Comparison of ENCODE assay signal across 26 mouse cellular contexts in the genomic region with DNA sequence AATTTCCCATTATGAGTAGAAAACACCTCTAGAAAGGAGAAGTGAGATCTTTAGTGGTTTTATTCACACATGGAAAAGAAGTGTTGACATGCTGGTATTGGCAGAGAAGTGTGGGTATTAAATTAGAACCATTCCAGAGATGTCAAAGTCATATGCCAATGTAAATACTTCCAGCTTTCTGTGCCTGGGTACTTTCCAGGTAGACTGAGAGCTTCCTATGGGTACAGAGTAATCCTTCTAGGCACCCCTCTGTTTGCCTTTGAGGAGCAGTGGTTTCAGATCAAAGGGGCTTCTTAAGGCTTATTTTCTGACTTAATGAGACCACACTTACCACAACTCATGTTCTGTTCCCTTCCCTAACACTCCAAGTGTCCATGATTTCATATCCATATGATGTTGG.
DNase-seq lines count a peak whose midpoint lies in the region; ATAC-seq and TF ChIP-seq lines count a peak whose summit lies in the region.
"Had no signal": no experiment of that assay in that cellular context is flagged by ENCODE, and none has a peak within 500 bp of the region (broad histone marks: within the 10 kb centered on the region; RNA-seq: fewer than 3 reads in every experiment).

No protein-coding gene starts in this region.

- no peak for DNase-seq in forebrain, postnatal 0 days
- DNase-seq in 3T3-L1 (ENCODE audit: low read depth, low spot score) (peak; percentile 59), NIH3T3 (ENCODE audit: low read depth) (peak; percentile 35)
- peak; percentile 57 for DNase-seq in fibroblast of lung, adult 2 months (ENCODE audit: low read depth)
- DNase-seq in urinary bladder, postnatal 14 days (ENCODE audit: low spot score): no peak
- no peak for DNase-seq in frontal cortex, adult 2 months (ENCODE audit: extremely low spot score in 1 of 2, low spot score in 1 of 2)
- DNase-seq in ovary, adult 18-20 months (ENCODE audit: low spot score): no peak
- DNase-seq: adrenal gland, postnatal 10 days; adrenal gland, postnatal 36 days; cerebellum, adult 11-12 months; cerebellum, adult 8-10 months; cerebellum, postnatal 10 days; cerebellum, postnatal 36 days; embryo, embryonic 11 days; gastrocnemius, adult 2 months; gastrocnemius, postnatal 14 days; heart, adult 11 months had no signal

- peak; percentile 41 for ATAC-seq in forebrain, embryonic 15.5 days (replicated peaks)
- ATAC-seq in forebrain, postnatal 0 days: no peak
- ATAC-seq: intestine, postnatal 0 days; Patski had no signal

- H3K4me3 ChIP-seq in forebrain, embryonic 15.5 days: no peak overlapping the region
- H3K4me3 ChIP-seq in forebrain, postnatal 0 days (ENCODE audit: low read depth, low read length): no peak overlapping the region
- H3K4me3 ChIP-seq: embryonic facial prominence, embryonic 15.5 days; erythroblast, embryonic 14.5 days; forebrain, embryonic 12.5 days; gastrocnemius, adult 2 months; hindbrain, embryonic 12.5 days; hindbrain, embryonic 15.5 days had no signal

- no peaks in the 10 kb centered on the region for H3K27me3 ChIP-seq in forebrain, embryonic 15.5 days
- no peaks in the 10 kb centered on the region for H3K27me3 ChIP-seq in forebrain, postnatal 0 days (ENCODE audit: insufficient read depth, low read length)
- H3K27me3 ChIP-seq: embryonic facial prominence, embryonic 15.5 days; forebrain, embryonic 12.5 days; hindbrain, embryonic 12.5 days; hindbrain, embryonic 15.5 days; Patski had no signal

- no peak overlapping the region for H3K9ac ChIP-seq in forebrain, embryonic 15.5 days (replicated peaks)
- H3K9ac ChIP-seq in forebrain, postnatal 0 days: no peak overlapping the region
- H3K9ac ChIP-seq: embryonic facial prominence, embryonic 15.5 days; forebrain, embryonic 12.5 days; hindbrain, embryonic 12.5 days; hindbrain, embryonic 15.5 days had no signal

- H3K4me2 ChIP-seq in forebrain, embryonic 15.5 days (replicated peaks): no peak overlapping the region
- H3K4me2 ChIP-seq in forebrain, postnatal 0 days (ENCODE audit: low read depth): no peak overlapping the region
- H3K4me2 ChIP-seq: embryonic facial prominence, embryonic 15.5 days; forebrain, embryonic 12.5 days; heart, embryonic 11.5 days; hindbrain, embryonic 12.5 days; hindbrain, embryonic 15.5 days had no signal

- H3K9me3 ChIP-seq in forebrain, embryonic 15.5 days: no peaks in the 10 kb centered on the region
- no peaks in the 10 kb centered on the region for H3K9me3 ChIP-seq in forebrain, postnatal 0 days (ENCODE audit: low read length)
- H3K9me3 ChIP-seq: embryonic facial prominence, embryonic 15.5 days; forebrain, embryonic 12.5 days; hindbrain, embryonic 12.5 days; hindbrain, embryonic 15.5 days had no signal

- H3K27ac ChIP-seq in forebrain, embryonic 15.5 days (replicated peaks): no peak overlapping the region
- H3K27ac ChIP-seq in forebrain, postnatal 0 days (ENCODE audit: low read depth, low read length): no peak overlapping the region
- H3K27ac ChIP-seq: embryonic facial prominence, embryonic 15.5 days; forebrain, embryonic 12.5 days; gastrocnemius, adult 2 months; hindbrain, embryonic 12.5 days; hindbrain, embryonic 15.5 days had no signal

- no peak for TF ChIP-seq CTCF in forebrain, postnatal 0 days (IDR thresholded peaks at IDR 0.05; ENCODE audit: low read depth)

- no peaks in the 10 kb centered on the region for H3K36me3 ChIP-seq in forebrain, embryonic 15.5 days
- H3K36me3 ChIP-seq in forebrain, postnatal 0 days (ENCODE audit: insufficient read depth): no peaks in the 10 kb centered on the region
- H3K36me3 ChIP-seq: embryonic facial prominence, embryonic 15.5 days; forebrain, embryonic 12.5 days; hindbrain, embryonic 12.5 days; hindbrain, embryonic 15.5 days had no signal

- H3K4me1 ChIP-seq in forebrain, embryonic 15.5 days: peaks cover 9% of the 10 kb centered on the region; the same call in 1 of the 2 replicates
- 0 out of 2 replicates have a peak, but pooled peaks cover 3% of the 10 kb centered on the region for H3K4me1 ChIP-seq in forebrain, postnatal 0 days (ENCODE audit: insufficient read depth)
- H3K4me1 ChIP-seq: embryonic facial prominence, embryonic 15.5 days; hindbrain, embryonic 12.5 days; hindbrain, embryonic 15.5 days had no signal

Comparison
In these comparisons a context has a peak if more than half of its experiments do, and no peak if none do; other contexts are left out.
1. DNase-seq: peak in 3T3-L1 (single experiment), NIH3T3 (single experiment) and fibroblast of lung, adult 2 months (single experiment); none in forebrain, postnatal 0 days (single experiment), urinary bladder, postnatal 14 days (single experiment), frontal cortex, adult 2 months (0 of 2) and ovary, adult 18-20 months (single experiment).